Mouse (Mus musculus): ENCODE results near the gene Aamp. TPM values are rescaled to one million over a fixed set of nuclear protein-coding genes. Genes with fewer than 3 reads are reported as not detected.

Gene Aamp
- polyA plus RNA-seq, 1 experiment from 2014 or later, result 261 TPM

Other genes with a start within 250 kb of the Aamp start
- gene Tns1, start 160.3 kb downstream of the Aamp start, polyA plus RNA-seq (2015; fragmentation: Nextera tagmentation; extraction: Ambion mirVana), result 104 and 130 TPM in 2 replicates
- 0.35 and 0.41 TPM in 2 replicates for gene Rufy4, start 159.2 kb downstream of the Aamp start, polyA plus RNA-seq (2015; fragmentation: Nextera tagmentation; extraction: Ambion mirVana)
- gene Cxcr2, start 130.7 kb downstream of the Aamp start, polyA plus RNA-seq (2015; fragmentation: Nextera tagmentation; extraction: Ambion mirVana), result 0.05 and 0.12 TPM in 2 replicates
- gene Cxcr1, start 90.1 kb downstream of the Aamp start, polyA plus RNA-seq (2015; fragmentation: Nextera tagmentation; extraction: Ambion mirVana), result not detected in 2 replicates
- gene Arpc2, start 48.7 kb downstream of the Aamp start, polyA plus RNA-seq (2015; fragmentation: Nextera tagmentation; extraction: Ambion mirVana), result 429 and 448 TPM in 2 replicates
- 0.19 TPM in 1 of 2 replicates, not detected in the other for gene Gpbar1, start 6.2 kb downstream of the Aamp start, polyA plus RNA-seq (2015; fragmentation: Nextera tagmentation; extraction: Ambion mirVana)
- 103 and 106 TPM in 2 replicates for gene Pnkd, start 192 bp upstream of the Aamp start, polyA plus RNA-seq (2015; fragmentation: Nextera tagmentation; extraction: Ambion mirVana)
- gene Tmbim1, start 20.9 kb upstream of the Aamp start, polyA plus RNA-seq (2015; fragmentation: Nextera tagmentation; extraction: Ambion mirVana), result 38.0 and 44.4 TPM in 2 replicates
- 1.1 TPM in 2 replicates for gene Catip, start 77.4 kb upstream of the Aamp start, polyA plus RNA-seq (2015; fragmentation: Nextera tagmentation; extraction: Ambion mirVana)
- 4.5 and 4.6 TPM in 2 replicates for gene Slc11a1, start 90.5 kb upstream of the Aamp start, polyA plus RNA-seq (2015; fragmentation: Nextera tagmentation; extraction: Ambion mirVana)
- gene Ctdsp1, start 106.8 kb upstream of the Aamp start, polyA plus RNA-seq (2015; fragmentation: Nextera tagmentation; extraction: Ambion mirVana), result 93.0 and 96.0 TPM in 2 replicates
- 0.34 and 0.40 TPM in 2 replicates for gene Vil1, start 124.6 kb upstream of the Aamp start, polyA plus RNA-seq (2015; fragmentation: Nextera tagmentation; extraction: Ambion mirVana)
- gene Cnot9, start 221.3 kb upstream of the Aamp start, polyA plus RNA-seq (2015; fragmentation: Nextera tagmentation; extraction: Ambion mirVana), result 66.9 and 69.5 TPM in 2 replicates